Mouse (Mus musculus) kidney, postnatal 25 days (tissue): Measurements from ENCODE around the gene Upf3b.
"Not testable (repeated sequence)": the region's sequence is repeated elsewhere in the genome, so short reads cannot be mapped to it uniquely, and the experiment has no call there.

ENCODE experiments used
- DNase-seq, 2 experiments: peaks; one replicate each; pipeline ENCODE4 v3.0.0; 2021; ENCODE audit warnings: mixed read lengths in 2 of 2

The Upf3b gene

GRCm38 (mm10) chrX:37110193-37110880, at the start of gene Upf3b:
Gene Upf3b, minus strand, starts transcription at chrX:37110322.
- peak; percentile 94 to 97 for DNase-seq

- DNase-seq, result no peak
These were observed 47.7 kb upstream of the Upf3b start for GRCm38 (mm10) chrX:37157839-37158238.

- DNase-seq, result peak in 1 of 2 experiments; percentile 34
These were observed 34.8 kb upstream of the Upf3b start for GRCm38 (mm10) chrX:37144954-37145353.

- not testable (repeated sequence) for DNase-seq
These were observed 34.4 kb upstream of the Upf3b start for GRCm38 (mm10) chrX:37144498-37144897.

- no peak for DNase-seq
These were observed 31.6 kb upstream of the Upf3b start for GRCm38 (mm10) chrX:37141732-37142131.

- DNase-seq, result peak; percentile 75 to 77
These were observed 16.7 kb upstream of the Upf3b start, which contains the start of gene Nkap for GRCm38 (mm10) chrX:37126671-37127358. Gene Nkap, plus strand, starts transcription at chrX:37126795.

- DNase-seq, result no peak
These were observed 15.4 kb upstream of the Upf3b start for GRCm38 (mm10) chrX:37125511-37125910.

GRCm38 (mm10) chrX:37120212-37120611, 10.1 kb upstream of the Upf3b start:
- no peak for DNase-seq

GRCm38 (mm10) chrX:37119585-37119984, 9.5 kb upstream of the Upf3b start:
- DNase-seq, result no peak

- DNase-seq, result no peak
These were observed 7.0 kb upstream of the Upf3b start for GRCm38 (mm10) chrX:37117085-37117484.

- no peak for DNase-seq
These were observed 715 bp upstream of the Upf3b start for GRCm38 (mm10) chrX:37110881-37111193.

GRCm38 (mm10) chrX:37109526-37110192, 463 bp downstream of the Upf3b start:
- DNase-seq, result no peak

- no peak for DNase-seq
These were observed 6.3 kb downstream of the Upf3b start for GRCm38 (mm10) chrX:37103826-37104225.

- no peak for DNase-seq
These were observed 11.4 kb downstream of the Upf3b start for GRCm38 (mm10) chrX:37098681-37099080.

GRCm38 (mm10) chrX:37095106-37095768, 14.9 kb downstream of the Upf3b start:
- no peak for DNase-seq

GRCm38 (mm10) chrX:37091457-37091856, 18.7 kb downstream of the Upf3b start:
- DNase-seq, result no peak

GRCm38 (mm10) chrX:37088778-37089177, 21.3 kb downstream of the Upf3b start:
- no peak for DNase-seq

- peak in 1 of 2 experiments; percentile 32 for DNase-seq
These were observed 24.5 kb downstream of the Upf3b start for GRCm38 (mm10) chrX:37085665-37086064.

- peak; percentile 88 to 94 for DNase-seq
These were observed 25.0 kb downstream of the Upf3b start, which contains the start of gene Rpl39 for GRCm38 (mm10) chrX:37084927-37085660. Gene Rpl39, minus strand, starts transcription at chrX:37085402.

GRCm38 (mm10) chrX:37084318-37084926, 25.7 kb downstream of the Upf3b start:
- DNase-seq, result no peak

- DNase-seq, result no peak
These were observed 28.9 kb downstream of the Upf3b start for GRCm38 (mm10) chrX:37081194-37081593.

- DNase-seq, result not testable (repeated sequence)
These were observed 29.8 kb downstream of the Upf3b start for GRCm38 (mm10) chrX:37080345-37080744.
